In genomic region chr5:118591826-118592499, GRCm38 (mm10) we compare ENCODE assay signal across 9 mouse cellular contexts. TPM values are rescaled to one million over a fixed set of nuclear protein-coding genes. Genes with fewer than 3 reads are reported as not detected.
DNase-seq lines count a peak whose midpoint lies in the region; ATAC-seq and TF ChIP-seq lines count a peak whose summit lies in the region.
"Had no signal": no experiment of that assay in that cellular context is flagged by ENCODE, and none has a peak within 500 bp of the region (broad histone marks: within the 10 kb centered on the region; RNA-seq: fewer than 3 reads in every experiment).

No protein-coding gene starts in this region.

- H3K9me3 ChIP-seq in heart, postnatal 0 days (replicated peaks; ENCODE audit: control insufficient read depth, low read length), result no peaks in the 10 kb centered on the region
- H3K9me3 ChIP-seq in midbrain, embryonic 13.5 days, result no peaks in the 10 kb centered on the region
- H3K9me3 ChIP-seq: forebrain, embryonic 13.5 days had no signal

- H3K36me3 ChIP-seq in heart, postnatal 0 days (replicated peaks; ENCODE audit: control insufficient read depth, insufficient read depth, low read length), result 0 out of 2 replicates have a peak, but pooled peaks cover 2% of the 10 kb centered on the region
- no peaks in the 10 kb centered on the region for H3K36me3 ChIP-seq in midbrain, embryonic 13.5 days

- no peak for TF ChIP-seq EP300 in heart, postnatal 0 days (IDR thresholded peaks at IDR 0.05; ENCODE audit: low read depth)

- no peak for TF ChIP-seq CTCF in heart, postnatal 0 days (IDR thresholded peaks at IDR 0.05; ENCODE audit: low read depth)

- H3K4me1 ChIP-seq in heart, postnatal 0 days (ENCODE audit: control insufficient read depth, insufficient read depth), result peaks cover 30% of the 10 kb centered on the region
- H3K4me1 ChIP-seq in midbrain, embryonic 13.5 days (replicated peaks), result peaks cover 51% of the 10 kb centered on the region

- no peak overlapping the region; the same call in 1 of the 2 replicates for H3K27ac ChIP-seq in heart, postnatal 0 days (ENCODE audit: low read depth)
- no peak overlapping the region for H3K27ac ChIP-seq in midbrain, embryonic 13.5 days
- H3K27ac ChIP-seq: forebrain, embryonic 13.5 days had no signal

- DNase-seq in heart, postnatal 0 days (ENCODE audit: low spot score), result no peak
- no peak for DNase-seq in heart, postnatal 25 days (ENCODE audit: low spot score)
- DNase-seq in R1 (ENCODE audit: low read depth, low spot score), result peak; percentile 77
- peak; percentile 41 to 55 for DNase-seq in kidney, postnatal 4 days
- no peak for DNase-seq in ovary, postnatal 14 days (ENCODE audit: low spot score)
- DNase-seq in urinary bladder, postnatal 4 days (ENCODE audit: low spot score in 2 of 2), result no peak

- intact Hi-C loops in heart, postnatal 25 days (cut with DNase I), result loop anchor here (2.0 to 5.0 kb wide), 2 partner anchors 260 to 321 kb away; no protein-coding TSS in a partner anchor

- no peak for ATAC-seq in heart, postnatal 0 days (ENCODE audit: insufficient read depth, low read depth)
- ATAC-seq in neutrophil, adult 5-6 weeks (ENCODE audit: extremely low read depth, insufficient number of reproducible peaks, low FRiP score, poor library complexity, severe bottlenecking), result peak; percentile 14; the same call in 1 of the 2 replicates
- no peak for ATAC-seq in midbrain, embryonic 13.5 days
- ATAC-seq: forebrain, embryonic 13.5 days had no signal

- H3K4me2 ChIP-seq in heart, postnatal 0 days (ENCODE audit: low read depth, low read length), result peak overlapping the region; percentile 35
- H3K4me2 ChIP-seq in midbrain, embryonic 13.5 days (replicated peaks), result no peak overlapping the region
- H3K4me2 ChIP-seq: forebrain, embryonic 13.5 days had no signal

- 40% methylated on average over 11 of the region's 11 CpGs for WGBS in heart, postnatal 0 days
- 51% methylated on average over 11 of the region's 11 CpGs for WGBS in midbrain, embryonic 13.5 days

- no peak overlapping the region for H3K4me3 ChIP-seq in heart, postnatal 0 days (ENCODE audit: low read depth, low read length)
- H3K4me3 ChIP-seq in midbrain, embryonic 13.5 days (replicated peaks), result no peak overlapping the region
- H3K4me3 ChIP-seq: forebrain, embryonic 13.5 days had no signal

- H3K9ac ChIP-seq in heart, postnatal 0 days (replicated peaks; ENCODE audit: low read depth, low read length), result no peak overlapping the region
- no peak overlapping the region for H3K9ac ChIP-seq in midbrain, embryonic 13.5 days (replicated peaks)
- H3K9ac ChIP-seq: forebrain, embryonic 13.5 days had no signal

- no peaks in the 10 kb centered on the region for H3K27me3 ChIP-seq in heart, postnatal 0 days (ENCODE audit: control insufficient read depth, insufficient read depth, low read length)
- no peaks in the 10 kb centered on the region for H3K27me3 ChIP-seq in midbrain, embryonic 13.5 days
- H3K27me3 ChIP-seq: forebrain, embryonic 13.5 days had no signal

RNA-seq across cellular contexts. Expression of gene Med13l, which starts 31.5 kb away (rescaled TPM):
- 11.4 and 17.4 TPM in 2 replicates for total RNA-seq in heart, postnatal 0 days (2014; rRNA removed; ENCODE audit: low replicate concordance)
- 4.8 and 5.2 TPM in 2 replicates for polyA plus RNA-seq in heart, postnatal 0 days (2015; fragmentation: Nextera tagmentation; extraction: Ambion mirVana)
- total RNA-seq in heart, postnatal 25 days (2021), result 10 to 100 TPM; 29.9 to 30.8 TPM
- total RNA-seq in neutrophil, adult 5-6 weeks (2017), result 78.6 and 91.4 TPM in 2 replicates
- polyA plus RNA-seq in midbrain, embryonic 13.5 days (2015; fragmentation: Nextera tagmentation; extraction: Ambion mirVana), result 16.8 and 16.9 TPM in 2 replicates

Comparison
In these comparisons a context has a peak if more than half of its experiments do, and no peak if none do; other contexts are left out.
1. DNase-seq: peak in R1 (single experiment) and kidney, postnatal 4 days (2 of 2); none in heart, postnatal 0 days (single experiment), heart, postnatal 25 days (single experiment), ovary, postnatal 14 days (single experiment) and urinary bladder, postnatal 4 days (0 of 2).